20 mouse cellular contexts compared by ENCODE assay signal in the genomic region with DNA sequence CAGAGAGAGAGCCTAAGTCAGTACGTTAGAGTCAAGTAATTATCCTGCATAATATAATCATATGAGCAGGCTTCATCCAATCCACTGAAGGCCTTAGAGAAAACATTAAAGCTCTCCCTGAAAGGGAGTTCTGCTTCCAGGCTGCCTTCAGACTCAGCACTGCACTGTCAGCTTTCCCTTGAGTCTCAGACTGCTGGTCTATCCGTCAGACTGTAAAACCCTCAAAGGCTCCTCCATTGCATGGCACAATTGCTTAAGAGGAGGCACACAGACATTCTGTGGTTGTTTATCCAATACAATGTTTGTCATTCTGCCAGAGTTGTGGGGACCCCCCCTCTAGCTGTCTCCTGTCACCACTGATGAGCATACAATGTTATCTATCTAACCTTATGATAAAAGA. TPM values are rescaled to one million over a fixed set of nuclear protein-coding genes. Genes with fewer than 3 reads are reported as not detected.
DNase-seq lines count a peak whose midpoint lies in the region; ATAC-seq and TF ChIP-seq lines count a peak whose summit lies in the region.
"Had no signal": no experiment of that assay in that cellular context is flagged by ENCODE, and none has a peak within 500 bp of the region (broad histone marks: within the 10 kb centered on the region; RNA-seq: fewer than 3 reads in every experiment).

No protein-coding gene starts in this region.

- H3K9ac ChIP-seq in heart, embryonic 12.5 days = no peak overlapping the region
- no peak overlapping the region for H3K9ac ChIP-seq in kidney, postnatal 0 days (ENCODE audit: low read depth, low read length)
- H3K9ac ChIP-seq in midbrain, embryonic 13.5 days (replicated peaks) = no peak overlapping the region
- H3K9ac ChIP-seq: neural tube, embryonic 13.5 days had no signal

- no peak overlapping the region for H3K4me2 ChIP-seq in heart, embryonic 12.5 days
- H3K4me2 ChIP-seq in kidney, postnatal 0 days (ENCODE audit: low read length) = no peak overlapping the region
- no peak overlapping the region for H3K4me2 ChIP-seq in midbrain, embryonic 13.5 days (replicated peaks)
- H3K4me2 ChIP-seq: liver, embryonic 11.5 days; neural tube, embryonic 13.5 days had no signal

- H3K36me3 ChIP-seq in heart, embryonic 12.5 days = no peaks in the 10 kb centered on the region
- no peaks in the 10 kb centered on the region for H3K36me3 ChIP-seq in kidney, postnatal 0 days (ENCODE audit: insufficient read depth, low read length)
- no peaks in the 10 kb centered on the region for H3K36me3 ChIP-seq in midbrain, embryonic 13.5 days
- H3K36me3 ChIP-seq in midbrain, embryonic 10.5 days = no peaks in the 10 kb centered on the region
- H3K36me3 ChIP-seq: limb, embryonic 10.5 days; neural tube, embryonic 13.5 days had no signal

- peak; percentile 42; the same call in 1 of the 2 replicates for ATAC-seq in heart, embryonic 12.5 days (ENCODE audit: insufficient number of reproducible peaks, low FRiP score)
- no peak for ATAC-seq in kidney, postnatal 0 days (replicated peaks; ENCODE audit: low FRiP score, low read depth)
- 0 out of 2 replicates have a peak, but pooled peaks have one; percentile 25 for ATAC-seq in midbrain, embryonic 13.5 days
- ATAC-seq: forebrain, embryonic 16.5 days; hindbrain, embryonic 16.5 days had no signal

- no peaks in the 10 kb centered on the region for H3K27me3 ChIP-seq in heart, embryonic 12.5 days (replicated peaks)
- H3K27me3 ChIP-seq in kidney, postnatal 0 days (ENCODE audit: insufficient read depth, low read length) = no peaks in the 10 kb centered on the region
- H3K27me3 ChIP-seq in midbrain, embryonic 13.5 days = no peaks in the 10 kb centered on the region
- no peaks in the 10 kb centered on the region for H3K27me3 ChIP-seq in midbrain, embryonic 10.5 days (ENCODE audit: low read depth, poor library complexity, severe bottlenecking)
- H3K27me3 ChIP-seq: megakaryocyte, embryonic 14.5 days; neural tube, embryonic 13.5 days had no signal

- TF ChIP-seq CTCF in kidney, postnatal 0 days (IDR thresholded peaks at IDR 0.05; ENCODE audit: low read depth) = no peak

- H3K27ac ChIP-seq in heart, embryonic 12.5 days (ENCODE audit: poor library complexity, severe bottlenecking) = no peak overlapping the region
- H3K27ac ChIP-seq in kidney, postnatal 0 days = peak overlapping the region; percentile 31; the same call in 1 of the 2 replicates
- no peak overlapping the region for H3K27ac ChIP-seq in midbrain, embryonic 13.5 days
- H3K27ac ChIP-seq in midbrain, embryonic 10.5 days (replicated peaks) = no peak overlapping the region
- H3K27ac ChIP-seq: limb, embryonic 10.5 days; neural tube, embryonic 13.5 days had no signal

- no peak for DNase-seq in heart, adult 18-20 months
- DNase-seq in kidney, postnatal 0 days (ENCODE audit: low spot score) = no peak
- DNase-seq in kidney, postnatal 36 days = no peak
- no peak for DNase-seq in midbrain, embryonic 10.5 days (ENCODE audit: low spot score)
- DNase-seq in cerebellum, adult 18-20 months = no peak
- DNase-seq: adrenal gland, postnatal 36 days; B cell, adult 2 months; cerebellum, adult 8-10 months; kidney, adult 11 months; layer of hippocampus, adult 9-11 months; lung, adult 18-20 months; right cerebral cortex, adult 18-20 months had no signal

- peaks cover 14% of the 10 kb centered on the region for H3K4me1 ChIP-seq in heart, embryonic 12.5 days (replicated peaks)
- H3K4me1 ChIP-seq in kidney, postnatal 0 days (replicated peaks; ENCODE audit: insufficient read depth, low read length) = no peaks in the 10 kb centered on the region
- H3K4me1 ChIP-seq in midbrain, embryonic 13.5 days (replicated peaks) = peaks cover 23% of the 10 kb centered on the region
- H3K4me1 ChIP-seq in midbrain, embryonic 10.5 days = peaks cover 24% of the 10 kb centered on the region

- no peaks in the 10 kb centered on the region for H3K9me3 ChIP-seq in heart, embryonic 12.5 days (replicated peaks)
- H3K9me3 ChIP-seq in kidney, postnatal 0 days (replicated peaks; ENCODE audit: low read length) = no peaks in the 10 kb centered on the region
- H3K9me3 ChIP-seq in midbrain, embryonic 13.5 days = no peaks in the 10 kb centered on the region
- H3K9me3 ChIP-seq in midbrain, embryonic 10.5 days (replicated peaks) = no peaks in the 10 kb centered on the region
- H3K9me3 ChIP-seq: limb, embryonic 10.5 days; megakaryocyte, embryonic 14.5 days; neural tube, embryonic 13.5 days had no signal

- WGBS in heart, embryonic 12.5 days = 39% methylated on average over 2 of the region's 2 CpGs
- 58% methylated on average over 2 of the region's 2 CpGs for WGBS in kidney, postnatal 0 days
- WGBS in midbrain, embryonic 13.5 days = 42% methylated on average over 2 of the region's 2 CpGs
- 75% methylated on average over 2 of the region's 2 CpGs for WGBS in midbrain, embryonic 10.5 days

- no peak overlapping the region for H3K4me3 ChIP-seq in heart, embryonic 12.5 days
- no peak overlapping the region for H3K4me3 ChIP-seq in kidney, postnatal 0 days (replicated peaks; ENCODE audit: low read depth, low read length)
- H3K4me3 ChIP-seq in midbrain, embryonic 13.5 days (replicated peaks) = no peak overlapping the region
- H3K4me3 ChIP-seq in midbrain, embryonic 10.5 days = no peak overlapping the region
- H3K4me3 ChIP-seq: limb, embryonic 10.5 days; megakaryocyte, embryonic 14.5 days; neural tube, embryonic 13.5 days had no signal

RNA-seq across cellular contexts. Expression of a gene that starts 26.5 kb away (rescaled TPM):
- polyA plus RNA-seq in heart, embryonic 12.5 days (2016; fragmentation: Nextera tagmentation; extraction: Ambion mirVana) = 2.4 and 2.8 TPM in 2 replicates
- total RNA-seq in heart, adult 18-20 months (2021) = 1 to 10 TPM; 2.3 to 3.1 TPM
- 1.6 and 1.7 TPM in 2 replicates for polyA plus RNA-seq in kidney, postnatal 0 days (2015; fragmentation: Nextera tagmentation; extraction: Ambion mirVana)
- 8.7 and 9.4 TPM in 2 replicates for polyA plus RNA-seq in midbrain, embryonic 13.5 days (2015; fragmentation: Nextera tagmentation; extraction: Ambion mirVana)
- polyA plus RNA-seq in midbrain, embryonic 10.5 days (2016; fragmentation: Nextera tagmentation; extraction: Ambion mirVana) = 6.0 and 7.1 TPM in 2 replicates
